Mouse (Mus musculus) stomach, embryonic 14.5 days (tissue): Measurements from ENCODE around the gene Fndc7. TPM values are rescaled to one million over a fixed set of nuclear protein-coding genes. Genes with fewer than 3 reads are reported as not detected.

Experiments used
- ATAC-seq: fragments of 200-750 bp; cut with Nextera tagmentation; 2 replicates; pipeline ENCODE4 v1.8.0; 2017; ENCODE audit warnings: low read depth, moderate TSS enrichment; ENCODE audit not compliant: insufficient number of reproducible peaks, insufficient read depth, low FRiP score
- H3K27ac ChIP-seq: fragments of 300-500 bp; sonication (generic); 2 replicates; pipeline ENCODE4 v1.5.1; 2014; ENCODE audit warnings: mild to moderate bottlenecking, low read length, moderate library complexity, mixed read lengths
- H3K27me3 ChIP-seq: fragments of 300-500 bp; sonication (generic); 2 replicates; pipeline ENCODE4 v1.6.1; 2014; ENCODE audit warnings: low read length, control low read depth, mixed read lengths; ENCODE audit not compliant: control insufficient read depth, insufficient read depth
- H3K36me3 ChIP-seq: fragments of 300-500 bp; sonication (generic); 2 replicates; pipeline ENCODE4 v1.6.1; 2014; ENCODE audit warnings: mild to moderate bottlenecking, control low read depth, low read length, moderate library complexity, mixed read lengths; ENCODE audit not compliant: control insufficient read depth, insufficient read depth
- H3K4me1 ChIP-seq: fragments of 300-500 bp; sonication (generic); 2 replicates; pipeline ENCODE4 v1.6.1; 2014; ENCODE audit warnings: low read length, control low read depth, mixed read lengths; ENCODE audit not compliant: control insufficient read depth, insufficient read depth
- H3K4me2 ChIP-seq: fragments of 300-500 bp; sonication (generic); replicated peaks from 2 replicates; pipeline ENCODE4 v1.6.1; 2014; ENCODE audit warnings: low read depth, low read length, control low read depth
- H3K4me3 ChIP-seq: fragments of 300-500 bp; sonication (generic); 2 replicates; pipeline ENCODE4 v1.5.1; 2014; ENCODE audit warnings: low read depth, low read length, control low read depth
- H3K9ac ChIP-seq: fragments of 300-500 bp; sonication (generic); replicated peaks from 2 replicates; pipeline ENCODE4 v1.6.1; 2014; ENCODE audit warnings: low read depth, mild to moderate bottlenecking, control low read depth, low read length, moderate library complexity, mixed read lengths
- H3K9me3 ChIP-seq: fragments of 300-500 bp; sonication (generic); 2 replicates; pipeline ENCODE4 v1.6.1; 2016; ENCODE audit warnings: low read depth, low read length, control low read depth; ENCODE audit not compliant: control insufficient read depth
- WGBS: fragments of 180-500 bp; shearing (Covaris S2); extraction: QIAGEN DNeasy Blood & Tissue Kit; methylation state at CpG from one replicate; pipeline ENCODE4 v1.1.7; 2014; 5-methylcytosine and 5-hydroxymethylcytosine counted together
- polyA plus RNA-seq: library from polyadenylated mRNA; unstranded; fragments of >200 nt; fragmentation: Nextera tagmentation; extraction: Ambion mirVana; gene quantifications from 2 replicates; pipeline ENCODE4 v1.2.1, GENCODE M21; 2014

The Fndc7 gene
- polyA plus RNA-seq, 1 experiment from 2014 or later, result not detected

DNA sequence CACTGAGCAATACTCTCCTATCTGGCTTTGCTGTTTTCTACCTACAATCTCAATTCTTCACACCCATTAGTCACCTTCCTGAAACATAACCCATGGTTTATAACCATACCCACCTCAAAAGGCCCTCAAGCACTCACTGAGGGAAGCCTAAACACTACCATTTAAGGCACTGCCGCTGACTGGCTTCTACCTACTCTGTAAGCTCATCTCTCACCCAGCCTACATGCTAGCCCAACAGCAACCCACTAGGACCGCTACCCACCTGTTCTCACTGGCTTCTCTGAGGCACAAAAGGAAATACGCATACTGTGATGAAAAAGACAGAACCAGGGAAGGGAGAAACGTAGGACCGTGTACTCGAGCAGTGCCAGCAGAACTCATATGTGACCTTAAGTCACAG is 58.1 kb downstream of the Fndc7 start:
- Histone ChIP-seq H3K9ac (no peak overlapping the region), H3K36me3 (peaks cover 11% of the 10 kb centered on the region; the same call in 1 of the 2 replicates), H3K4me1 (no peaks in the 10 kb centered on the region), H3K27ac (no peak overlapping the region), H3K4me2 (no peak overlapping the region), H3K9me3 (no peaks in the 10 kb centered on the region), H3K27me3 (no peaks in the 10 kb centered on the region), H3K4me3 (no peak overlapping the region)
- no peak for ATAC-seq
- 89% methylated on average over 6 of the region's 6 CpGs for WGBS

DNA sequence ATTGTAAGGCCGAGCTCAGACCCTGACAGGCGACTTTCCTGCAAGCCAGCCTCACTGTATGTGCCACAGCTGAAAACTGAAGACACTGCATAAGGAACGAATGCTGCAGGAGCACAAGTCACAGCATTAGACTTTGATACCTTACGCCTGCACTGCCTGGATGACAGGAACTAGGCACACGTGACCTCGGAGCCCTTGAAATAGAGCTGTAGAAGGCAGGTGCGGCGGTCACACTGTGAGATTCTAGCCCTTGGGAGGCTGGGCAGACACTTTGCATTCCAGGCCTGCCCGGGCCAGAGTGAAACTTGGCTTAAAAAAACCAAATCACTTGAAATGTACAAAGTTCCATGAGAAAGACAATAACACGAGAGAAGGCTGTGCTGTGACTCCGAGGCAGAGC is 59.3 kb downstream of the Fndc7 start:
- no peak for ATAC-seq
- Histone ChIP-seq H3K4me3 (no peak overlapping the region), H3K27ac (no peak overlapping the region)

DNA sequence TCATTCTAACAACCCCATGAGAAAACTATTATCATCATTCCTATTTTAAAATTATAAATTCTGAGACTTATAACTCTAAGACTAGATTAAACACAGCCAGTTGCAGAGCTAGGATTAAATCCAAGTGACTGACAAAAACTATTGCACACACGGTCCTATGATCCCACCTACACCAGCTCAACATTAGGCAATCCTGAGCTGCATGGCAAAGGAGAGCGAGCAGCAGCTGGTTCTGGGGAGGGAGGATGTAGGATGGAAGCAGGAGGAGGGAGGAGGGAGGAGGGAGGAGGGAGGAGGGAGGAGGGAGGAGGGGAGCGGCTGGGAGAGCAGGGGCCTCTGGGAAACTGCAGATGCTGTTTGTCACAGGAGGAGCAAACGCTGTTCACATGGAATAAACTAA is 74.2 kb downstream of the Fndc7 start:
- H3K4me1 ChIP-seq, result no peaks in the 10 kb centered on the region
- H3K9me3 ChIP-seq, result no peaks in the 10 kb centered on the region
- H3K36me3 ChIP-seq, result peaks cover 13% of the 10 kb centered on the region
- H3K27me3 ChIP-seq, result no peaks in the 10 kb centered on the region
- no peak overlapping the region for H3K9ac ChIP-seq
- no peak overlapping the region for H3K27ac ChIP-seq
- WGBS, result 72% methylated on average over 4 of the region's 4 CpGs
- no peak for ATAC-seq
- H3K4me2 ChIP-seq, result no peak overlapping the region
- H3K4me3 ChIP-seq, result no peak overlapping the region

More for the DNA sequence above, 59.3 kb downstream of the Fndc7 start:
- H3K4me1 ChIP-seq, result no peaks in the 10 kb centered on the region
- no peak overlapping the region for H3K9ac ChIP-seq
- H3K4me2 ChIP-seq, result no peak overlapping the region
- 84% methylated on average over 11 of the region's 11 CpGs for WGBS
- H3K9me3 ChIP-seq, result no peaks in the 10 kb centered on the region
- peaks cover 14% of the 10 kb centered on the region for H3K36me3 ChIP-seq
- no peaks in the 10 kb centered on the region for H3K27me3 ChIP-seq

DNA sequence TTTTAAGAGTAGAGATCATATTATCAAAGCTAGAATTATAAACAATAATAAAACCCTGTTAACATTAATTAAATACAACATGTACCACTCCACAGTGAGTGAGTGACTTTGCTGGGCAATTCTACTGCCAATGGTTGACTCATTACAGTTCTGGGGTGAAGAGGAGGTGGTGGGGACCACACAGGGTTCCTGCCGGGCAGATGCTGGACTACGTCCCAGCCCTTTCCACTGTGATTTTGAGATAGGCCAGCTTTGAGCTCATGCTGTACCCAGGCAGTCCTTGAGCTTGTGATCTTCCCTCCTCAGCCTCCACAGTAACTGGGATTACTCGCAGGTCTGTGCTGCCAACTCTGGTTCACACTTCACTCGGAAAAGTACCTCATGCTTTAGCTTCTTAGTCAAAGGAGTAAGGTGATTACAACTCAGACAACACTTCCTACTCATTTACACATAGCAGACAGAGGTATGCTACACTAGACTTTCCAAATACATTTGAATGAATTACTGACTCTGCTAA is 79.0 kb downstream of the Fndc7 start:
- Histone ChIP-seq H3K9me3 (no peaks in the 10 kb centered on the region), H3K36me3 (peaks cover 7% of the 10 kb centered on the region; the same call in 1 of the 2 replicates), H3K27me3 (no peaks in the 10 kb centered on the region), H3K9ac (no peak overlapping the region), H3K4me1 (no peaks in the 10 kb centered on the region), H3K27ac (no peak overlapping the region), H3K4me2 (no peak overlapping the region), H3K4me3 (no peak overlapping the region)
- ATAC-seq, result no peak
- WGBS, result 75% methylated on average over 4 of the region's 4 CpGs

- H3K36me3 ChIP-seq, result peaks cover 41% of the 10 kb centered on the region
- H3K4me2 ChIP-seq, result no peak overlapping the region
- H3K9me3 ChIP-seq, result no peaks in the 10 kb centered on the region
- no peaks in the 10 kb centered on the region for H3K27me3 ChIP-seq
- no peak overlapping the region for H3K9ac ChIP-seq
- no peak overlapping the region for H3K4me3 ChIP-seq
- no peak overlapping the region for H3K27ac ChIP-seq
- no peaks in the 10 kb centered on the region for H3K4me1 ChIP-seq
- no peak for ATAC-seq
- 89% methylated on average over 5 of the region's 5 CpGs for WGBS
Observed at GRCm38 (mm10) chr3:108805622-108806021, 84.2 kb downstream of the Fndc7 start.

Other genes starting within 250 kb of the Fndc7 start
- 83.0 and 87.1 TPM in 2 replicates for gene Clcc1, start 236.1 kb downstream of the Fndc7 start, polyA plus RNA-seq
- gene Gpsm2, start 167.7 kb downstream of the Fndc7 start, polyA plus RNA-seq, result 58.5 and 63.4 TPM in 2 replicates
- 0.24 and 0.41 TPM in 2 replicates for gene Aknad1, start 150.3 kb downstream of the Fndc7 start, polyA plus RNA-seq
- gene Stxbp3, start 49.5 kb downstream of the Fndc7 start, polyA plus RNA-seq, result 41.4 and 43.6 TPM in 2 replicates
- gene Prpf38b, start 21.7 kb upstream of the Fndc7 start, polyA plus RNA-seq, result 73.7 and 77.1 TPM in 2 replicates
- gene Henmt1, start 49.9 kb upstream of the Fndc7 start, polyA plus RNA-seq, result 0.43 and 0.78 TPM in 2 replicates
- not detected in 2 replicates for gene Gm9857, start 50.4 kb upstream of the Fndc7 start, polyA plus RNA-seq
- 18.0 and 19.5 TPM in 2 replicates for gene Fam102b, start 137.6 kb upstream of the Fndc7 start, polyA plus RNA-seq
- not detected in 2 replicates for gene Slc25a54, start 190.5 kb upstream of the Fndc7 start, polyA plus RNA-seq
- gene Slc25a24, start 233.1 kb upstream of the Fndc7 start, polyA plus RNA-seq, result 43.8 and 47.0 TPM in 2 replicates